Mouse (Mus musculus): ENCODE data around the gene Rabgef1.

GRCm38 (mm10) chr5:130181740-130182540 lies 10.3 kb downstream of the Rabgef1 start:
- TF ChIP-seq GATA1 (IDR thresholded peaks at IDR 0.05; ENCODE audit: low read length) (no peak), TAL1 (IDR thresholded peaks at IDR 0.05; ENCODE audit: low read length) (no peak)
